Mouse (Mus musculus) kidney, embryonic 14.5 days (tissue): ENCODE data around the gene Sfn. TPM values are rescaled to one million over a fixed set of nuclear protein-coding genes. Genes with fewer than 3 reads are reported as not detected.
A peak's percentile ranks its signal among the peaks of the same experiment; 100 is the strongest.

Experiments
- ATAC-seq: fragments of 200-750 bp; cut with Nextera tagmentation; 2 replicates; pipeline ENCODE4 v1.8.0; 2017; ENCODE audit warnings: moderate number of reproducible peaks, mild to moderate bottlenecking, moderate TSS enrichment, moderate library complexity; ENCODE audit not compliant: low FRiP score, low TSS enrichment
- H3K27ac ChIP-seq: fragments of 300-500 bp; sonication (generic); 2 replicates; pipeline ENCODE4 v1.5.1; 2014; ENCODE audit warnings: low read depth, mild to moderate bottlenecking, low read length, moderate library complexity, mixed read lengths
- H3K27me3 ChIP-seq: fragments of 300-500 bp; sonication (generic); 2 replicates; pipeline ENCODE4 v1.6.1; 2014; ENCODE audit warnings: mild to moderate bottlenecking, low read length; ENCODE audit not compliant: control insufficient read depth, insufficient read depth
- H3K36me3 ChIP-seq: fragments of 300-500 bp; sonication (generic); 2 replicates; pipeline ENCODE4 v1.6.1; 2014; ENCODE audit warnings: low read length, mixed read lengths; ENCODE audit not compliant: control insufficient read depth, insufficient read depth
- H3K4me1 ChIP-seq: fragments of 300-500 bp; sonication (generic); 2 replicates; pipeline ENCODE4 v1.6.1; 2014; ENCODE audit warnings: low read length, mixed read lengths; ENCODE audit not compliant: control insufficient read depth, insufficient read depth
- H3K4me2 ChIP-seq: fragments of 300-500 bp; sonication (generic); replicated peaks from 2 replicates; pipeline ENCODE4 v1.6.1; 2014; ENCODE audit warnings: low read depth, mild to moderate bottlenecking, low read length
- H3K4me3 ChIP-seq: fragments of 300-500 bp; sonication (generic); 2 replicates; pipeline ENCODE4 v1.5.1; 2014; ENCODE audit warnings: mild to moderate bottlenecking, low read length
- H3K9ac ChIP-seq: fragments of 300-500 bp; sonication (generic); 2 replicates; pipeline ENCODE4 v1.6.1; 2014; ENCODE audit warnings: low read depth, mild to moderate bottlenecking, low read length, moderate library complexity
- H3K9me3 ChIP-seq: fragments of 300-500 bp; sonication (generic); 2 replicates; pipeline ENCODE4 v1.6.1; 2016; ENCODE audit warnings: low read length; ENCODE audit not compliant: control insufficient read depth
- WGBS: fragments of 180-500 bp; shearing (Covaris S2); extraction: QIAGEN DNeasy Blood & Tissue Kit; methylation state at CpG from one replicate; pipeline ENCODE4 v1.1.7; 2014; 5-methylcytosine and 5-hydroxymethylcytosine counted together
- polyA plus RNA-seq: library from polyadenylated mRNA; unstranded; fragments of >200 nt; fragmentation: Nextera tagmentation; extraction: Ambion mirVana; gene quantifications from 2 replicates; pipeline ENCODE4 v1.2.1, GENCODE M21; 2014

Sfn gene
- polyA plus RNA-seq, 1 experiment from 2014 or later: 8.0 TPM

- peak; percentile 26 for ATAC-seq
- Histone ChIP-seq H3K27me3 (no peaks in the 10 kb centered on the region), H3K9me3 (no peaks in the 10 kb centered on the region), H3K4me3 (peak overlapping the region; percentile 69), H3K27ac (peak overlapping the region; percentile 38; the same call in 1 of the 2 replicates), H3K4me1 (peaks cover 15% of the 10 kb centered on the region), H3K36me3 (0 out of 2 replicates have a peak, but pooled peaks cover 4% of the 10 kb centered on the region), H3K4me2 (peak overlapping the region; percentile 95), H3K9ac (peak overlapping the region; percentile 91)
- 2% methylated on average over 57 of the region's 69 CpGs for WGBS
These were observed 30.7 kb upstream of the Sfn start for GRCm38 (mm10) chr4:133632483-133633327.

GRCm38 (mm10) chr4:133631769-133632411 is 29.9 kb upstream of the Sfn start:
- ATAC-seq: 0 out of 2 replicates have a peak, but pooled peaks have one; percentile 33

GRCm38 (mm10) chr4:133631071-133631768 is 29.3 kb upstream of the Sfn start:
- Histone ChIP-seq H3K27me3 (no peaks in the 10 kb centered on the region), H3K4me2 (peak overlapping the region; percentile 95), H3K4me1 (peaks cover 20% of the 10 kb centered on the region), H3K9me3 (no peaks in the 10 kb centered on the region), H3K36me3 (peaks cover 8% of the 10 kb centered on the region), H3K27ac (no peak overlapping the region), H3K9ac (peak overlapping the region; percentile 23; the same call in 1 of the 2 replicates), H3K4me3 (0 out of 2 replicates have a peak overlapping the region, but pooled peaks have one; percentile 3)
- ATAC-seq: no peak
- 72% methylated on average over 14 of the region's 14 CpGs for WGBS

More at GRCm38 (mm10) chr4:133631769-133632411, 29.9 kb upstream of the Sfn start:
- Histone ChIP-seq H3K36me3 (peaks cover 6% of the 10 kb centered on the region), H3K27ac (no peak overlapping the region), H3K27me3 (no peaks in the 10 kb centered on the region), H3K4me2 (peak overlapping the region; percentile 95), H3K4me1 (peaks cover 15% of the 10 kb centered on the region), H3K4me3 (peak overlapping the region; percentile 69), H3K9ac (peak overlapping the region; percentile 91; the same call in 1 of the 2 replicates), H3K9me3 (no peaks in the 10 kb centered on the region)
- WGBS: 27% methylated on average over 9 of the region's 9 CpGs

GRCm38 (mm10) chr4:133630326-133630920 is 28.5 kb upstream of the Sfn start:
- Histone ChIP-seq H3K4me3 (no peak overlapping the region), H3K9me3 (no peaks in the 10 kb centered on the region), H3K27ac (no peak overlapping the region), H3K4me2 (no peak overlapping the region), H3K4me1 (peaks cover 28% of the 10 kb centered on the region), H3K27me3 (no peaks in the 10 kb centered on the region), H3K36me3 (peaks cover 8% of the 10 kb centered on the region), H3K9ac (no peak overlapping the region)
- ATAC-seq: no peak
- whole genome bisulfite sequencing: 92% methylated on average over 8 of the region's 8 CpGs

GRCm38 (mm10) chr4:133629191-133629590 is 27.2 kb upstream of the Sfn start:
- WGBS: 82% methylated on average over 7 of the region's 7 CpGs
- no peaks in the 10 kb centered on the region for H3K9me3 ChIP-seq
- H3K27ac ChIP-seq: no peak overlapping the region
- H3K4me1 ChIP-seq: peaks cover 31% of the 10 kb centered on the region
- peaks cover 8% of the 10 kb centered on the region for H3K36me3 ChIP-seq
- H3K27me3 ChIP-seq: no peaks in the 10 kb centered on the region
- H3K4me3 ChIP-seq: no peak overlapping the region
- ATAC-seq: no peak
- no peak overlapping the region for H3K4me2 ChIP-seq
- no peak overlapping the region for H3K9ac ChIP-seq

- WGBS: 65% methylated on average over 2 of the region's 2 CpGs
- no peak overlapping the region for H3K9ac ChIP-seq
- peaks cover 8% of the 10 kb centered on the region for H3K36me3 ChIP-seq
- no peak overlapping the region for H3K27ac ChIP-seq
- no peaks in the 10 kb centered on the region for H3K9me3 ChIP-seq
- no peak for ATAC-seq
- H3K4me3 ChIP-seq: no peak overlapping the region
- peaks cover 31% of the 10 kb centered on the region for H3K4me1 ChIP-seq
- no peak overlapping the region for H3K4me2 ChIP-seq
- H3K27me3 ChIP-seq: no peaks in the 10 kb centered on the region
These were observed 26.5 kb upstream of the Sfn start for GRCm38 (mm10) chr4:133628517-133628916.

- no peak for ATAC-seq
- Histone ChIP-seq H3K9ac (no peak overlapping the region), H3K4me3 (no peak overlapping the region), H3K4me2 (no peak overlapping the region), H3K36me3 (peaks cover 8% of the 10 kb centered on the region), H3K27me3 (no peaks in the 10 kb centered on the region), H3K27ac (peak overlapping the region; percentile 3; the same call in 1 of the 2 replicates), H3K9me3 (no peaks in the 10 kb centered on the region), H3K4me1 (peaks cover 28% of the 10 kb centered on the region)
- 91% methylated on average over 14 of the region's 14 CpGs for WGBS
These were observed 25.1 kb upstream of the Sfn start for GRCm38 (mm10) chr4:133627039-133627438.

GRCm38 (mm10) chr4:133626621-133627020 is 24.7 kb upstream of the Sfn start:
- peaks cover 24% of the 10 kb centered on the region for H3K4me1 ChIP-seq
- no peak overlapping the region for H3K4me3 ChIP-seq
- ATAC-seq: no peak
- WGBS: 70% methylated on average over 9 of the region's 9 CpGs
- peak overlapping the region; percentile 85; the same call in 1 of the 2 replicates for H3K27ac ChIP-seq
- H3K9ac ChIP-seq: no peak overlapping the region
- no peaks in the 10 kb centered on the region for H3K27me3 ChIP-seq
- H3K36me3 ChIP-seq: peaks cover 8% of the 10 kb centered on the region
- no peak overlapping the region for H3K4me2 ChIP-seq
- no peaks in the 10 kb centered on the region for H3K9me3 ChIP-seq
